Mouse (Mus musculus) left cerebral cortex, adult 18-20 months (tissue): ENCODE measurements at regions not wholly inside any gene's neighbourhood (a gene's known extent, or its start where the extent isn't known, plus 50 kb on each side); places are given as distances from the start of the nearest gene placed in this dataset.

Source experiments
- DNase-seq, 2 experiments: peaks; one replicate each; pipeline ENCODE4 v3.0.0; 2021 to 2022; ENCODE audit warnings: low spot score in 2 of 2, mixed read lengths in 1 of 2

- DNase-seq, result no peak
These were observed 86.9 kb upstream of the Ins1 start for GRCm38 (mm10) chr19:52177088-52177791.

DNA sequence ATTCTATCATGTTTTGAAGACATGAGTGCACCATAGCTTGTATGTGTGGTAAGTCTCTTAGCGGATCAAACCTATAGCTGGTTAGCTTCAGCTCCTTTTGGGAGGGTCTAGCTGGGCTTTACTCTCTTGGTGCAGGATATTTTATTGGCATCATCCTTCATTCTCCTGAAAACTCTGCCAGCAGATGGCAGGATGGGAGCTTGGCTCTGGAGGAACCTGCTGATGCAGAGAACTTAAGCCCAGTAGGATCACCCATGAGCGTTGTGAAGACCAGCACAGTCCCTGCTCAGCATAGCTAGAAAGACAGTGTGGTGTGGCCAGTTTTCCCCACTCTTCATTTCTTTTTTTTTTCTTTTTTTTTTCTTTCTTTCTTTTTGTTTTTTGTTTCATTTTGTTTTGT is 70.3 kb upstream of the Ins1 start:
- peak in 1 of 2 experiments; percentile 11 for DNase-seq

DNA sequence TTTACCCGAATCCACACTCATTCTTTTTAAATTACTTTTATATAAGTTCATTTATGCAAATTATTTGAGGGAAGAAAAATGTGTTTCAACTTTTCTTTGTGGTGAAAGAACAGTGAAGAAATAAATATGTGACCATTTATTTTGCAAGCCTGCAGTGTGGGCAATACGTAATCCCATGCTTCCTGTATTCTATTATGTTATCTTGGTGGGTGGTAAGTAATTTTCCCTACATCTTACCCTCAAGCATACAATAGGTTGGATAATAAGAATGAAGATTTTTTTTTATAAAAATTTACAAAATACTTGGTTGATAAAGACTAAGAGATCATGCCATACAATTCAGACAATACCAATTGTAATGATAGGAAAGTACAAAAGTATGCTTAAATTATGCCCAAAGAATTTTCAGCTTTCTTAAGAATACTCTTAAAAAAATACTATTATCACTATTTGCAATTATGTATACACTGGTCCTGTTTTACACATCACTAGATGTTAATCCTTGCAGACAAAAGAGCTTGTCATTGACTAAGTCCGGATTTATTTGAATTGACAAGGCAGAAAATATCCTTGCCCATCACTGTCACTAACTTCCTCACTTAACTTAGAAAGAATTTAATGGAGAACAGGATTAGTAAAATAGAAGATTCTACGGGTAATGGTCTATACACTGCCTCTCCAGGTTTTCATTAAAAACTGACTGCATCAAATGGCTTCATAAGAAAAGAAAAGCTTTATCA is 64.4 kb upstream of the Ins1 start:
- DNase-seq, result no peak

- DNase-seq, result no peak
These were observed 56.4 kb upstream of the Ins1 start for GRCm38 (mm10) chr19:52207725-52208124.
